Mouse (Mus musculus): ENCODE data around the gene Etnk1. TPM values are rescaled to one million over a fixed set of nuclear protein-coding genes. Genes with fewer than 3 reads are reported as not detected.

The Etnk1 gene
- 10 to 100 TPM; 15.1 to 21.7 TPM for total RNA-seq (2021)
- long read RNA-seq, experiment 1, full-length matches to known transcripts = 33 of 38 reads
- long read RNA-seq, experiment 1, partial matches to known transcripts = 0 of 38 reads
- long read RNA-seq, experiment 1, other reads (novel, unspliced or antisense) = 5 of 38 reads
- long read RNA-seq, experiment 2, full-length matches to known transcripts = 24 of 27 reads
- long read RNA-seq, experiment 2, partial matches to known transcripts = 0 of 27 reads
- long read RNA-seq, experiment 2, other reads (novel, unspliced or antisense) = 3 of 27 reads

- TF ChIP-seq CTCF (IDR thresholded peaks at IDR 0.05) = peak; percentile 25; the same call in 1 of the 2 replicates
- H3K27ac ChIP-seq = peak within 1 kb of the TSS; percentile 99
- intact Hi-C loops (cut with DNase I) = loop anchor here (2.0 kb wide), 1 partner anchor 68 kb away; no protein-coding TSS in a partner anchor
- peak; percentile 97 for DNase-seq
- peak within 1 kb of the TSS; percentile 93 for H3K4me3 ChIP-seq
Measured at GRCm38 (mm10) chr6:143166452-143167357, at the start of gene Etnk1. Gene Etnk1, plus strand, starts transcription at chr6:143167221.

- no peak overlapping the region for H3K27ac ChIP-seq
- no peak for TF ChIP-seq CTCF (IDR thresholded peaks at IDR 0.05)
- DNase-seq = no peak
- H3K4me3 ChIP-seq = no peak overlapping the region
- intact Hi-C loops (cut with DNase I) = no loop called here
Measured at GRCm38 (mm10) chr6:143119325-143119724, 47.7 kb upstream of the Etnk1 start.

GRCm38 (mm10) chr6:143125721-143126120, 41.3 kb upstream of the Etnk1 start:
- DNase-seq = no peak
- no peak for TF ChIP-seq CTCF (IDR thresholded peaks at IDR 0.05)
- no peak overlapping the region for H3K4me3 ChIP-seq
- intact Hi-C loops (cut with DNase I) = no loop called here
- H3K27ac ChIP-seq = no peak overlapping the region

- no peak for TF ChIP-seq CTCF (IDR thresholded peaks at IDR 0.05)
- Histone ChIP-seq H3K4me3 (no peak overlapping the region), H3K27ac (no peak overlapping the region)
- no peak for DNase-seq
- intact Hi-C loops (cut with DNase I) = no loop called here
Measured at GRCm38 (mm10) chr6:143129466-143129865, 37.6 kb upstream of the Etnk1 start.

GRCm38 (mm10) chr6:143129952-143130351, 37.1 kb upstream of the Etnk1 start:
- intact Hi-C loops (cut with DNase I) = no loop called here
- no peak overlapping the region for H3K4me3 ChIP-seq
- no peak for TF ChIP-seq CTCF (IDR thresholded peaks at IDR 0.05)
- H3K27ac ChIP-seq = no peak overlapping the region
- no peak for DNase-seq

GRCm38 (mm10) chr6:143130411-143130810, 36.6 kb upstream of the Etnk1 start:
- DNase-seq = no peak
- TF ChIP-seq CTCF (IDR thresholded peaks at IDR 0.05) = no peak
- H3K27ac ChIP-seq = no peak overlapping the region
- no peak overlapping the region for H3K4me3 ChIP-seq
- intact Hi-C loops (cut with DNase I) = no loop called here

- no peak for TF ChIP-seq CTCF (IDR thresholded peaks at IDR 0.05)
- Histone ChIP-seq H3K27ac (no peak overlapping the region), H3K4me3 (no peak overlapping the region)
- no peak for DNase-seq
- intact Hi-C loops (cut with DNase I) = no loop called here
Measured at GRCm38 (mm10) chr6:143131895-143132652, 34.9 kb upstream of the Etnk1 start.

- Histone ChIP-seq H3K27ac (no peak overlapping the region), H3K4me3 (no peak overlapping the region)
- no peak for TF ChIP-seq CTCF (IDR thresholded peaks at IDR 0.05)
- DNase-seq = no peak
- intact Hi-C loops (cut with DNase I) = no loop called here
Measured at GRCm38 (mm10) chr6:143133150-143133549, 33.9 kb upstream of the Etnk1 start.

GRCm38 (mm10) chr6:143135097-143135496, 31.9 kb upstream of the Etnk1 start:
- intact Hi-C loops (cut with DNase I) = no loop called here
- H3K4me3 ChIP-seq = no peak overlapping the region
- no peak overlapping the region for H3K27ac ChIP-seq
- no peak for DNase-seq
- TF ChIP-seq CTCF (IDR thresholded peaks at IDR 0.05) = no peak

GRCm38 (mm10) chr6:143136688-143137087, 30.3 kb upstream of the Etnk1 start:
- no peak for TF ChIP-seq CTCF (IDR thresholded peaks at IDR 0.05)
- no peak for DNase-seq
- no peak overlapping the region for H3K4me3 ChIP-seq
- no peak overlapping the region for H3K27ac ChIP-seq
- intact Hi-C loops (cut with DNase I) = no loop called here

- intact Hi-C loops (cut with DNase I) = no loop called here
- TF ChIP-seq CTCF (IDR thresholded peaks at IDR 0.05) = no peak
Measured at GRCm38 (mm10) chr6:143137341-143137740, 29.7 kb upstream of the Etnk1 start.

GRCm38 (mm10) chr6:143139417-143139816, 27.6 kb upstream of the Etnk1 start:
- H3K4me3 ChIP-seq = no peak overlapping the region
- intact Hi-C loops (cut with DNase I) = no loop called here
- H3K27ac ChIP-seq = no peak overlapping the region
- no peak for TF ChIP-seq CTCF (IDR thresholded peaks at IDR 0.05)
- DNase-seq = no peak

More at GRCm38 (mm10) chr6:143137341-143137740, 29.7 kb upstream of the Etnk1 start:
- Histone ChIP-seq H3K4me3 (no peak overlapping the region), H3K27ac (no peak overlapping the region)
- no peak for DNase-seq
